Mouse (Mus musculus): ENCODE results near the gene Pik3cb.

DNA sequence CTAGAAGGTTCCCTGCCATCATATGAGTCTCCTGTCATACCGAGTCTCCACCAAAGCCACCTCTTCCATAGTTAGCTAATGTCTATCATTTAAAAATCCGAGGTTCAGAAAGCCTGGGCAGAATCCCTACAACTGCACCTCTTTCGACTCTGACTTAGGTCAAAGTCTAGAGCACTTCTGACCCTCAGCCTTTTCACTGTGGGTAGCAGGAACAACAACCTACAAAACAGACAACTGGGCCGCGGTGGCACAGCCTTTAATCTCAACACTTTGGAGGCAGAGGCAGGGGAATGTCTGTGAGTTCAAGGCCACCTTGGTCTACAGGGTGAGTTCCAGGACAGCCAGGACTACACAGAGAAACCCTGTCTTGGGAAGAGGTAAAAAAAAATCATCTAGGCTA is 3.1 kb downstream of the Pik3cb start:
- TF ChIP-seq ZC3H11A (IDR thresholded peaks at IDR 0.05; ENCODE audit: borderline replicate concordance, low read depth, low read length): no peak
- no peak for TF ChIP-seq CHD2 (IDR thresholded peaks at IDR 0.05; ENCODE audit: low read depth, low read length)
- no peak for TF ChIP-seq MAFK (IDR thresholded peaks at IDR 0.05; ENCODE audit: insufficient read depth, low read depth, low read length)
- TF ChIP-seq ZNF384 (IDR thresholded peaks at IDR 0.05; ENCODE audit: low read depth, low read length): no peak
- no peak for TF ChIP-seq HCFC1 (IDR thresholded peaks at IDR 0.05; ENCODE audit: borderline replicate concordance, insufficient read depth, low read length)

Measured in ES-E14 (cell line).